Mouse (Mus musculus): ENCODE data around the gene March1.
"Not testable (repeated sequence)": the region's sequence is repeated elsewhere in the genome, so short reads cannot be mapped to it uniquely, and the experiment has no call there.

DNA sequence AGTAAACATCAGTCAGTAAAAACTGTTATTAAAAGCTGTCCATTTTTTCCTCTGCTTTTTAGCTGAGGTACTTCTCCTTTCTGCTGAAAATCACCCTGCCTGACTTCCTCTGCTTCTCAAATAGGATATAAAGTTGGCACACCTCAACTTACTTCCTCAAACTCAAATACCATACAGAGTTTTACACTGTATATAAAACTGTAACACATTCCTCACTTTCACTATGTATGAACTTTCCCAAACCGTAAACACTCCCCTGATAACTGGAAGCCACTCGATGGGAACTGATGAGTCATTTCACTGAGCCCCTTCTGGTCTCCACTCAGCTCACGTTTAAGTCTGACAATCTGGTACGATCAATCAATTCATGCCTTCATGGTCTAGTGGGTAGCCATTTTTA is 788.1 kb downstream of the March1 start:
- TF ChIP-seq CTCF (IDR thresholded peaks at IDR 0.05); EP300 (IDR thresholded peaks at IDR 0.05; ENCODE audit: insufficient read depth, low read depth, low read length); POLR2A (IDR thresholded peaks at IDR 0.05; ENCODE audit: insufficient read depth, low read depth, low read length): not testable (repeated sequence)

Data from heart, adult 2 months (tissue).